Comparison of ENCODE assay signal across 22 mouse cellular contexts in the genomic region with DNA sequence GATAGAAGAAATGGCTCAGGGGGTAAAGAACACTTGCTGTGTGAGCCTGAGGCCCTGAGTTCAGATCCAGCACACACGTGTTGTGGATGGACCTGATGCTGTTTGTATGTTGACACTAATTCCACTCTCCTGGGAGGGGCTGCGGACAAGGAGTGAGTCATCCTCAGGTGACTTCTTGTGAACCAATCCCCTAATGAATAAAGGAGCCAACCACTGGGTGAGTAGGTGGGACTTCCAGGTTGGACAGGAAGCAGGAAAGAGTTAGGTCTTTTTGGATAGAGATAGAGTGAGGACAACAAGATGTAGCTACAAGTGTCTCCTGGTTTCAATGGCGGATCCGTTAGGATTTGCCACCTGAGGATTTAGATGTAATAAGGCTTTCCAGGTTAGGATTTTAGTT. TPM values are rescaled to one million over a fixed set of nuclear protein-coding genes. Genes with fewer than 3 reads are reported as not detected.
DNase-seq lines count a peak whose midpoint lies in the region; ATAC-seq and TF ChIP-seq lines count a peak whose summit lies in the region.
"Had no signal": no experiment of that assay in that cellular context is flagged by ENCODE, and none has a peak within 500 bp of the region (broad histone marks: within the 10 kb centered on the region; RNA-seq: fewer than 3 reads in every experiment).

No protein-coding gene starts in this region.

- peak overlapping the region; percentile 95 for H3K9ac ChIP-seq in ES-Bruce4 (ENCODE audit: low read depth, poor library complexity, severe bottlenecking)
- H3K9ac ChIP-seq: hindbrain, embryonic 12.5 days had no signal

- no peak for TF ChIP-seq EP300 in ES-Bruce4 (IDR thresholded peaks at IDR 0.05; ENCODE audit: insufficient read depth, low read depth, low read length)

- H3K4me1 ChIP-seq in ES-Bruce4 (ENCODE audit: control insufficient read depth, insufficient read depth, low read length) = peaks cover 8% of the 10 kb centered on the region
- H3K4me1 ChIP-seq in embryonic facial prominence, embryonic 10.5 days = peaks cover 10% of the 10 kb centered on the region; the same call in 1 of the 2 replicates
- H3K4me1 ChIP-seq: hindbrain, embryonic 12.5 days had no signal

- ATAC-seq in inflammation-experienced regulatory T-cells, adult 6 months = peak; percentile 43
- ATAC-seq: forebrain, embryonic 14.5 days; hindbrain, embryonic 16.5 days had no signal

- TF ChIP-seq POLR2A in ES-Bruce4 (IDR thresholded peaks at IDR 0.05; ENCODE audit: insufficient read depth, low read length) = peak; percentile 22

- peak; percentile 90 for DNase-seq in R1 (ENCODE audit: low read depth, low spot score)
- no peak for DNase-seq in embryonic facial prominence, embryonic 10.5 days (ENCODE audit: low spot score)
- DNase-seq in kidney, adult 8-10 months = no peak
- DNase-seq in adrenal gland, adult 2 months = no peak
- DNase-seq in Muller cell, postnatal 12 days (ENCODE audit: inconsistent ontology term) = no peak
- DNase-seq: adrenal gland, postnatal 14 days; cerebellum, adult 11-12 months; cerebellum, adult 9-10 months; gastrocnemius, postnatal 10 days; heart, adult 18-20 months; heart, postnatal 10 days; heart, postnatal 4 days; kidney, adult 11 months had no signal

- no peak overlapping the region for H3ac ChIP-seq in C2C12 (ENCODE audit: control insufficient read depth, insufficient read length, low read depth)

- no peaks in the 10 kb centered on the region for H3K79me3 ChIP-seq in C2C12 (ENCODE audit: low read depth)

- H3K4me3 ChIP-seq in C2C12 (ENCODE audit: insufficient read depth, poor library complexity, severe bottlenecking) (no peak overlapping the region), ES-Bruce4 (ENCODE audit: low read depth, low read length) (peak overlapping the region; percentile 99)
- H3K4me3 ChIP-seq in embryonic facial prominence, embryonic 10.5 days = no peak overlapping the region
- H3K4me3 ChIP-seq: erythroblast, embryonic 14.5 days; forebrain, embryonic 10.5 days; heart, embryonic 10.5 days; hindbrain, embryonic 12.5 days had no signal

- 88% methylated on average over 4 of the region's 4 CpGs for WGBS in embryonic facial prominence, embryonic 10.5 days

- H3K79me2 ChIP-seq in C2C12 (ENCODE audit: control insufficient read depth, insufficient read depth) = no peaks in the 10 kb centered on the region

- H3K27me3 ChIP-seq in C2C12 (ENCODE audit: control insufficient read depth, insufficient read depth, insufficient read length) = no peaks in the 10 kb centered on the region
- no peaks in the 10 kb centered on the region for H3K27me3 ChIP-seq in ES-Bruce4 (ENCODE audit: control insufficient read depth, insufficient read depth, low read length, poor library complexity, severe bottlenecking)
- no peaks in the 10 kb centered on the region for H3K27me3 ChIP-seq in embryonic facial prominence, embryonic 10.5 days (replicated peaks; ENCODE audit: low read depth, poor library complexity, severe bottlenecking)
- H3K27me3 ChIP-seq: hindbrain, embryonic 12.5 days had no signal

- H3K27ac ChIP-seq in ES-Bruce4 (ENCODE audit: insufficient read depth, low read length) = peak overlapping the region; percentile 34; the same call in 1 of the 2 replicates
- no peak overlapping the region for H3K27ac ChIP-seq in embryonic facial prominence, embryonic 10.5 days (replicated peaks)
- H3K27ac ChIP-seq: forebrain, embryonic 10.5 days; heart, embryonic 10.5 days; hindbrain, embryonic 12.5 days had no signal

- H3K36me3 ChIP-seq in C2C12 (ENCODE audit: control insufficient read depth, insufficient read depth) = no peaks in the 10 kb centered on the region
- no peaks in the 10 kb centered on the region for H3K36me3 ChIP-seq in ES-Bruce4 (ENCODE audit: control insufficient read depth, insufficient read depth, low read length, poor library complexity, severe bottlenecking)
- H3K36me3 ChIP-seq in embryonic facial prominence, embryonic 10.5 days (replicated peaks) = peaks cover 4% of the 10 kb centered on the region; the same call in 1 of the 2 replicates
- H3K36me3 ChIP-seq: heart, embryonic 10.5 days; hindbrain, embryonic 12.5 days had no signal

- no peak for TF ChIP-seq CTCF in C2C12 (IDR thresholded peaks at IDR 0.05; ENCODE audit: control insufficient read depth, insufficient read depth, insufficient read length)
- no peak for TF ChIP-seq CTCF in ES-Bruce4 (IDR thresholded peaks at IDR 0.05; ENCODE audit: low read depth, low read length)

- no peaks in the 10 kb centered on the region for H3K9me3 ChIP-seq in ES-Bruce4 (replicated peaks; ENCODE audit: control insufficient read depth, insufficient read depth, low read length, poor library complexity, severe bottlenecking)
- no peaks in the 10 kb centered on the region for H3K9me3 ChIP-seq in embryonic facial prominence, embryonic 10.5 days
- H3K9me3 ChIP-seq: forebrain, embryonic 10.5 days; heart, embryonic 10.5 days; hindbrain, embryonic 12.5 days had no signal

TF ChIP-seq in C2C12, 6 proteins besides CTCF, POLR2A, EP300 and RAD21:
- peak; percentile 30 for TF ChIP-seq USF1 (IDR thresholded peaks at IDR 0.05; ENCODE audit: low read depth)
- TF ChIP-seq CEBPB (IDR thresholded peaks at IDR 0.05; ENCODE audit: low read depth) = no peak
- no peak for TF ChIP-seq MYOG (IDR thresholded peaks at IDR 0.05; ENCODE audit: control insufficient read depth, extremely low read depth, insufficient read length)
- TF ChIP-seq FOSL1 (IDR thresholded peaks at IDR 0.05; ENCODE audit: insufficient read depth, low read length, poor library complexity, severe bottlenecking) = no peak
- TF ChIP-seq MAX (IDR thresholded peaks at IDR 0.05) = no peak
- TF ChIP-seq MYOD1 (IDR thresholded peaks at IDR 0.05; ENCODE audit: control insufficient read depth, insufficient read length, low read depth) = no peak

RNA-seq across cellular contexts. Expression of a gene that starts 10.7 kb away (rescaled TPM):
- polyA plus RNA-seq in C2C12 (2012; fragmentation: generic; extraction: Trizol) (3.3 TPM), ES-Bruce4 (2011; ENCODE audit: insufficient read depth, insufficient read length, low read depth, missing spikeins) (4.8 and 6.6 TPM in 2 replicates)
- polyA plus RNA-seq in inflammation-experienced regulatory T-cells, adult 6 months (2017; shearing (Covaris generic)) = 1 to 10 TPM; 3.3 to 5.1 (median 3.7) TPM
- polyA plus RNA-seq in embryonic facial prominence, embryonic 10.5 days (2016; fragmentation: Nextera tagmentation; extraction: Ambion mirVana) = 5.4 and 5.6 TPM in 2 replicates
- 1 to 10 TPM; 1.2 to 2.1 TPM for total RNA-seq in adrenal gland, adult 2 months (2021)
- polyA plus RNA-seq in adrenal gland, adult 2 months (2012; rRNA removed) = 0.70 and 1.3 TPM in 2 replicates

RNA-seq across cellular contexts. Expression of a gene that starts 43.6 kb away (rescaled TPM):
- polyA plus RNA-seq in C2C12 (2012; fragmentation: generic; extraction: Trizol) (19.7 TPM), ES-Bruce4 (2011; ENCODE audit: insufficient read depth, insufficient read length, low read depth, missing spikeins) (26.1 and 32.6 TPM in 2 replicates)
- polyA plus RNA-seq in inflammation-experienced regulatory T-cells, adult 6 months (2017; shearing (Covaris generic)) = 10 to 100 TPM; 15.9 to 21.4 (median 16.9) TPM
- polyA plus RNA-seq in embryonic facial prominence, embryonic 10.5 days (2016; fragmentation: Nextera tagmentation; extraction: Ambion mirVana) = 56.8 and 58.0 TPM in 2 replicates
- total RNA-seq in adrenal gland, adult 2 months (2021) = 10 to 100 TPM; 19.2 to 26.7 TPM
- polyA plus RNA-seq in adrenal gland, adult 2 months (2012; rRNA removed) = 13.0 and 19.4 TPM in 2 replicates

RNA-seq across cellular contexts. Expression of a gene that starts 45.2 kb away (rescaled TPM):
- 23.4 TPM for polyA plus RNA-seq in C2C12 (2012; fragmentation: generic; extraction: Trizol)
- 42.6 and 42.8 TPM in 2 replicates for polyA plus RNA-seq in ES-Bruce4 (2011; ENCODE audit: insufficient read depth, insufficient read length, low read depth, missing spikeins)
- under 1 TPM in 2 of 3 experiments, not detected in 1; 0.25 to 0.26 TPM for polyA plus RNA-seq in inflammation-experienced regulatory T-cells, adult 6 months (2017; shearing (Covaris generic))
- 0.80 and 1.3 TPM in 2 replicates for polyA plus RNA-seq in embryonic facial prominence, embryonic 10.5 days (2016; fragmentation: Nextera tagmentation; extraction: Ambion mirVana)
- total RNA-seq in adrenal gland, adult 2 months (2021) = under 1 TPM; 0.20 to 0.38 TPM
- polyA plus RNA-seq in adrenal gland, adult 2 months (2012; rRNA removed) = 1.2 and 4.7 TPM in 2 replicates
